Mouse (Mus musculus): ENCODE measurements around the gene Usp2.
A peak's percentile ranks its signal among the peaks of the same experiment; 100 is the strongest.

Usp2 gene

DNA sequence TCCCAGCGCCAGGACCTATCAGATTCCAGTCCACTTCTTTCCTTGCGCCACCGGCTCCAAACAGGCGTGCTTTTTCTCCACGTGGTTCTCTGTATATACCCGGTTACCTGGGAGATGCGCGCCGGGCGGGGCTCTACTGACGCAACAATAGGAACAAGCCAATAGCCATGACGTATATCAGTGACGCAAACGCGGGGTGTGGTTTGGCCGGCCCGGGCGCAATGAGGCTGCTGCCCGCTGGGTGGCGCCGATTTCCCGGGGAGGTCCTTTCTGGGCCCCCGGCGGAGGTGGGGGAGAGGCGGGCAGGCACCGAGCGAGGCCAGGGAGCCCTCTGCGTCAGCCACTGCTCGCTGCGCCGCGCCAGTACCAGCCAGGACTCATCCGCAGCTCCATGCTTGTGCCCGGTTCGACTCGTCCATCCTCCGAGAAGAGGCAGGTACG lies at the start of gene Usp2:
TSS of gene Usp2 (plus strand) at position 237 of the 441 bp plus-strand sequence.
- peak; percentile 99 for DNase-seq (ENCODE audit: low spot score)

DNA sequence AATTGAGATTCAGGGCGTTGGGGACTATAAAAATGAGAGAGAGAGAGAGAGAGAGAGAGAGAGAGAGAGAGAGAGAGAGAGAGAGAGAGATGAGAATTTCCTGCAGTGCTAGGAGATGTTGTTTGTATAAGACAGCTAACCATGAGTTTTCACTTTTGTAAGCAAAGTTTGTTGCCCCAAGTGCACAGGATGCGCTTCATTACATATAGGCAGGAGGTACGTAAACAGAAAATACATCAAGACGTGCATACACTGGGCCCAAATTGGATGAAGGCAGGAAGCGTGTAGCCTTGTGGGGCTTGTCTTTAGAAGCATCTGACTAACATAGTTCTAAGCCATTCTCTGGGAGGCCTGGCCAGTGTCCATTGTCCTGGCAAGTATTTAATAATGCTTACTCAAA lies 49.0 kb upstream of the Usp2 start:
- no peak for DNase-seq (ENCODE audit: low spot score)

DNA sequence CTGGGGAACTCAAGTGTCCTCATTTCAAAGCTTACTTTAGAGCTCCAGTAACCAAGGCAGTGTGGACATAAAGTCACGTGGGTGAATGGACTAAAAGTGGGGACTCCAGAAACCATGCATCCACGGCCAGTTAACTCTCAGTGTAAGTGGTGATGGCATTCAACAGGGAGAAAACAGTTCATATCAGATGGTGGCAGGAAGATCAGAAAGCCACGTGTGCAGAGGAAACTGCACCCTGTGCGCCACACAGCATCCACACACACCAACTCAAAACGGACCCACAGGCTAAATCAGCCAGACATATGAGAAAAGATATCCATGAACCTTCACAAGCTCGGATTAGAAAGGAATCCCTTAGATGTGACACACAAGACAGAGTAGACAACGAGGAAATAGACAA lies 46.8 kb upstream of the Usp2 start:
- no peak for DNase-seq (ENCODE audit: low spot score)

DNA sequence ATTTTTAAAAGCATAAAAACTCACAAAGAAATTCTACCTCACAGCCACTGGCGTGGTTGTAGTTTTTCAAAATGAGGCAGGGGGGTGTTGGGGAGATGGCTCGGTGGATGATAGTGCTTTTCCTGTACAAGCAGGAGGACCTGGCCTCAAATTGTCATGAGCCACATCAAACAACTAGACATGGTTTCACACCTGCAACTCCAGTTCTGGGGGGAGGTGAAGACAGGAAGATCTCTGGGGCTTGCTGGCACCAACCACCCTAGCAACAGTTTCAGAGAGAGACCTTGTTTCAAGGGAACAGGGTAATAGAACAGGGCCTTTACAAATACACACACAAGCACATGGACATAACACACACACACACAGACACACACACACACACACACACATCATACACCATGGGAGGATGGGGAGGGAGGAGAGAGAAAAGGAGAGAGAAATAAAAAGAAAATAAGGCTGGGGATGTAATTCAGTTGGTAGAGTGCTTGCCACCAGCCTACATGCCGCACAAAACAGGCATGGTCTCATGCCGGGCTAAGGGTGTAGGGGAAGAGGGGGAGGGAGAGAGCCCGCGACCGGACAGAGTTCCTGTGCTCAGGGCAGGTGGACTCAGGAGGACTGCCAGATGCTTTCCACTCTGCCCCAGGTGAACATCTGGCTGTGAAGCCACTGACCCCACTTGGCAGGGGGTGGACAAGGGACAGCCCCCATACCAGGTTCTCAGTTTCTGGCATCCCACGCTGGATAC lies 44.5 kb upstream of the Usp2 start:
- no peak for DNase-seq (ENCODE audit: low spot score)

DNA sequence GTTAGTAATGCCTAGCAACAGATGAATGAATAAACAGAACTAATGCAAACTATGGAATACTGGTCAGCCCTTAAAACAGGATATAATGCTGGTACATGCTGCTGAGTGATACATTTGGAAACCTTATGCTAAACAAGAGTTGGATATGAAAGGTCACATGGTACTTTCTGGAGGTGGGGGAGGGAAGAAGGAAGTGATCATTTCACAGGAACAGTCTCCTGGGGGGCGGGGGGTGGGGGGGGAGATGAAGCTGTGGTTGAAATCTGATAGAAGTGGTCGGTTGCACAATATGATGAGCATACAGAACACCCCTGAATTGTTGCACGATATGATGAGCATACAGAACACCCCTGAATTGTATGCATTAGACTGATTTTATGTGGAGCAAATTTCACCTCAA lies 42.7 kb upstream of the Usp2 start:
- DNase-seq (ENCODE audit: low spot score) = no peak

DNA sequence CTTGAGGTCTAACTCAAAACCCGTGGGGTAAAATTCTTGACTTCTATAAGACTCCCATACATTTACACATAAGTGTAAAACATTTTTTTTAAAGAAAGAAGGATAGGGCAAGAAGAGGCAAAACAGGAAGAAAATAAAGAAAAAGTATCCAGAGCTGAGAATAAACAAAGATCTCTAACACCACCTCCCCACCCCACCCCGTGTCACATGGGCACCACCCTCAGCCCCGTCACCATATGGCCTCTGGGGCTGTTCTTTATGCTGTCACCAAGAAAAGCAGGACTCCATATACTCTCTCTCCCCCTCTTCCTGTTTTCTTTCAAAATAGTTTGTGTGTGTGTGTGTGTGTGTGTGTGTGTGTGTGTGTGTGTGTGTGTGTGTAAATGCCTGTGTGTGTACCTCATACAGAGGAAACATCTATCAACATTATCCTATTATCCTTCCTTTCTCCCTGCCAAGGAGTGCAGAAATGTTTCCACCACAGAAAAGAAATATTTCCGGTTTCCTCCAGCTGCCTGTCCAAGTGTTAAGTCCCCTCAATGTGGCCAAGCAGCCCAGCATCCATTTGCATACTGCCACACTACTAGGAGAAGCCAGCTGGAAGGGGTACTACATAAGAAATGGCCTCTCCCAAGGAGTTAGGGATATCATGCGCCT lies 37.1 kb upstream of the Usp2 start:
- no peak for DNase-seq (ENCODE audit: low spot score)

DNA sequence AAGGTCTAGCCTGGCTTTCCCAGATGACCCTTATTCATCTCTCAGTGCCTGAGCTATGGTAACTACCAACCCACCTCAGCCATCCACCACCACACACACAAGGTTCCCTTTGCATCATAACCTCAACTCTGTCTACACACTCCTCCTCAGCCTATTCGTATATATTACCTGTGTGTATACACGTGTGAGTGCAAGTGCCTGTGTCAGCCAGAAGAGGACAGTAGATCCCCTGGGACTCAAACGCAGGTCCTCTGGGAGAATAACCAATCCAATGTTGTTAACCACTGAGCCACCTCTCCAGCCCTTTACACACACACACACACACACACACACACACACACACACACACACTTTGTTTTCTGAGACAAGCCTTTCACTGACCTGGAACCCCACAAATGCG lies 36.2 kb upstream of the Usp2 start:
- DNase-seq (ENCODE audit: low spot score) = no peak

DNA sequence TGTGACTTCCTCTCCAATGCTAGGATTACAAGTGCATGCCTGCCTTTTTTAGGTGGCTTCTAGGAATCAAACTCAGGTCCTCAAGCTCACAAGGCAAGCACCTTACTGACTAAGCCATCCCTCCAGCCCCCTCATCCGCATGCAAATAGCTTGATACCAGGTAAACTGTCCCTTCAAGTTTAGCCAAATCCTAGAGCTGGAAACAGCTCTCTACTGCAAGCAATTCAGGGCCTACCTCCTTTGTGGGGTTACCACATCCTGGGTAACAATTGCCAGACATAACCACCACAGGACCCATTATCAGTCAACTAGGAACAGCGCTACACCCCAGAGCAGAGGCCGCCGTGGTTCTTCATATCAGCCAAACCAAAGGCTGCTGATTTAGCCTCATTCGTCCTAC lies 35.7 kb upstream of the Usp2 start:
- DNase-seq (ENCODE audit: low spot score) = no peak

DNA sequence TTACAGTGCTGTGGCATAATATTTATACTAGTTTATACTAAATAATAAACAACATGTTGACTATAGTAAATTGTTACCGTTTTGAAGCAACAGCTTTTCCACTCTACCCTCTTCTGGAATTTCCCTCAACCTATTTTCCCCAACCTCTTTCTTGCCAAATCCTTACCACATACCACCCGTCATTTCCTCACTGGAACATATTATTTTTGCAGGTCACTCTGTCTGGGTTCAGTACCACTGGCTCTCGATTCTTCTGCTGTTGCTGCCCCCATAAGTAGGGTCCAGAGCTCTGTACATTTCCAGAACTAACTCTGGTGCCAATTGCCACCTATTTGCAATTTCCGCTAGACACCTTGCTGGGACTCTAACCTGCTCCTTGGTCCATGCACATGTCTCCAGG lies 34.9 kb upstream of the Usp2 start:
- DNase-seq (ENCODE audit: low spot score) = no peak

DNA sequence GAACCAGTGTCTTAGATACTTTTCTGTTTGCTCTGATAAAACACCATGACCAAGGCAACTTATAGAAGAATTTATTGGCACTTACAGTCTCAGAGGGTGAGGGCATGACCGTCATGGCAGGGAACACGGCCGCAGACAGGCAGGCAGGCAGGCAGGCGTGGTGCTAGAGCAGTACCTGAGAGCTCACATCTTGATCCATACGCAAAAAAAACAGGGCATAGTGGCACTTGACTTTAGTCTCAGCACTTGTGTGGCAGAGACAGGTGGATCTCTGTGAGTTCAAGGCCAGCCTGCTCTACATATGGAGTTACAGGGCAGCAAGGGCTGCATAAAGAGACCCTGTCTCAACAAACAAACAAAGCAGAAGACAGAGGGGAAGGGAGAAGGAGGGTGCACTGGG lies 33.5 kb upstream of the Usp2 start:
- DNase-seq (ENCODE audit: low spot score) = no peak

DNA sequence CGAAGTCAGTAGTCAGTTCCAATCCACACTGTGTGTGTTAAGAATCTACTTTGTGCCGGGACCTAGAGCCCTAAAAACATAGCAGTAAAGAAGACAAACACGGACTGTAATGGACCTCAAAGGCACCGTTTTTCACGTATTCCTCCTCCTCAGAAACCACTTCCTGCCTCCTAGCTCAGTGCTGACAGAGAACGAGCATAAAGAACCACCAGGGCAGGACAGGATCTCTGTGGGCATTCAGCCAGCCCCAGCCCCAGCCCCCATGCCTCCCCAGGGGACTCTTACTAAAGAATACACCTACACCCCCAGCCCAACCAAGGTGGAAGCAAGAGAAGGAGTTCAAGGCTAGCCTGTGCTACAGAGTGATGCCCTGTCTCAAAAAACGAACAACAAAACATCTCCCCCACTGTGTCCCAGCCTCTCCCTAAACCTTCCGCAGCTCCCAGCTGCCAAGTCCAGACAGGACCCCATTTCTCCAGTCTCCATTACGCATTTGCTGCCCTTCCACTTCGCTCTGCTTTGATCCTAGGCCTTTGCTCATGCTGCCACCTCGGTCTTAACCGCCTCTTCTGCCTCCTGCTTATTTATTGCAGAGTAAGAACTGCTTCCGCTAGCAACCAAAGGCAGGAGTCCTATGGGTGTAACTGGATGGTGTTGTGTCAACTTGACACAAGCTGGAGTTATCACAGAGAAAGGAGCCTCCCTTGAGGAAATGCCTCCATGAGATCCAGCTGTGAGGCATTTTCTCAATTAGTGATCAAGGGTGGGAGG lies 32.7 kb upstream of the Usp2 start:
- DNase-seq (ENCODE audit: low spot score) = no peak

DNA sequence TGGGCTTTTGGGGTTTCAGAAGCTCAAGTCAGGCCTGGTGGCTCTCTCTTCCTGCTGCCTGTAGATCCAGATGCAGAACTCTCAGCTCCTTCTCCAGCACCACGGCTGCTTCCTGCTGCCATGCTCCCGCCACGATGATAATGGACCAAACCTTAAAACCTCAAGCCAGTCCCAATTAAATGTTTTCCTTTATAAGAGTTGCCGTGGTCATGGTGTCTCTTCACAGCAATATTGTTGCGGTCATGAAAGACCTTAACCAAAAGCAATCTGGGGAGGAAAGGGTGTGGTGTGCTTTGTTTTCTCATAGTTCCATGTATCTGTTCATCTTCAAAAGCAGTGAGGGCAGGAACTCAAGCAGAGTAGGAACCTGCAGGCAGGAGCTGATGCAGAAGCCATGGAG lies 29.7 kb upstream of the Usp2 start:
- no peak for DNase-seq (ENCODE audit: low spot score)

DNA sequence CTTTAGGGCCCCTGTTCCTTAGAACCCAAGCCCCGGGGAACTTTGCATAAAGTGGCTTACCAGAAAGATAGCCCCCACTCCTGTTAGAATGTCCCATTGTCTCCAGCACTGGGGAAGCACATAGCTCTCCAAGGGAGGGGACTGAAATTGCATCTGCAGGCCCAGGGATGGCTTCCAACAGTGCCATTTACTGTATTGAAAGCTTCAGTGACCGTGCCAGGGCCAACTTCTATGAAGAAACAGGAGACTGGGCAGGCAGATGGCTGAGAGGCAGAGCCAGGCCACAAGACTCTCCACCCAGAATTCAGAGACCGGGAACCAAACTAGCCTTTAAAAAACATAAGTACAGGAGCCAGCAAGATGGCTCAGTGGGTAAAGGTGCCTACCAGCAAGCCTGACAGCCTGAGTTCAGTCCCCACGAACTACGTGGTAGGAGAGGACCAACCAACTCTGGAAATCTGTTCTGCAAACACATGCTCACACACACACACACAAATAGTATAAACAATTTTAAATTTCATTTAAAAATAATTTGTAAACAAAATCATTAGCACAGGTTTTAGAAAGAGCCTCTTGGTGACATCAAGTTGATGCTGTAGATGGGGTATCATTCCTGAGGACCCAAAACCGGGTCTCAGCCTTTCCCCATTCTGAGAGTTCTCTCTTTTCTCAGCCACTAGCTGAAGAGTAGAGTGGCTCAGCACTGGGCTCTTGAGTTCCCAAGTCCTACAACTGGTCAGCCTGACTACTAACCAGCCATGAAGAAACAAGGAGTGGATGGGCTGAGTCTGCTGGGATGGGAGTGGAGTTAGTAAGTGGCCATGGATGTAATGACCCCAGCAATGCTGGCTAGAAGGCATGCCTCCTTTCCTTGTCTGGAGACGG lies 25.1 kb upstream of the Usp2 start:
- peak; percentile 94 for DNase-seq (ENCODE audit: low spot score)

DNA sequence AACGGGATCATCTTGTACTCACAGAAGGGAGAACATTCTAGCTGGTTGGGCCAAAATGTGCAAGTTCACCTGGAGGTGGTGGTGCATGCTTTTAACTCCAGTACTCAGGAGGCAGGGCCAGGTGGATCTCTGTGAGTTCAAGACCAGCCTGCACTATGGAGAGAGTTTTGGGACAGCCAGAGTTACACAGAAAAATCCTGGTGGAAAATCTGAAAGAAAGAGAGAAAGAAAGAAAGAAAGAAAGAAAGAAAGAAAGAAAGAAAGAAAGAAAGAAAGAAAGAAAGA lies 24.5 kb upstream of the Usp2 start:
- DNase-seq (ENCODE audit: low spot score) = no peak

DNA sequence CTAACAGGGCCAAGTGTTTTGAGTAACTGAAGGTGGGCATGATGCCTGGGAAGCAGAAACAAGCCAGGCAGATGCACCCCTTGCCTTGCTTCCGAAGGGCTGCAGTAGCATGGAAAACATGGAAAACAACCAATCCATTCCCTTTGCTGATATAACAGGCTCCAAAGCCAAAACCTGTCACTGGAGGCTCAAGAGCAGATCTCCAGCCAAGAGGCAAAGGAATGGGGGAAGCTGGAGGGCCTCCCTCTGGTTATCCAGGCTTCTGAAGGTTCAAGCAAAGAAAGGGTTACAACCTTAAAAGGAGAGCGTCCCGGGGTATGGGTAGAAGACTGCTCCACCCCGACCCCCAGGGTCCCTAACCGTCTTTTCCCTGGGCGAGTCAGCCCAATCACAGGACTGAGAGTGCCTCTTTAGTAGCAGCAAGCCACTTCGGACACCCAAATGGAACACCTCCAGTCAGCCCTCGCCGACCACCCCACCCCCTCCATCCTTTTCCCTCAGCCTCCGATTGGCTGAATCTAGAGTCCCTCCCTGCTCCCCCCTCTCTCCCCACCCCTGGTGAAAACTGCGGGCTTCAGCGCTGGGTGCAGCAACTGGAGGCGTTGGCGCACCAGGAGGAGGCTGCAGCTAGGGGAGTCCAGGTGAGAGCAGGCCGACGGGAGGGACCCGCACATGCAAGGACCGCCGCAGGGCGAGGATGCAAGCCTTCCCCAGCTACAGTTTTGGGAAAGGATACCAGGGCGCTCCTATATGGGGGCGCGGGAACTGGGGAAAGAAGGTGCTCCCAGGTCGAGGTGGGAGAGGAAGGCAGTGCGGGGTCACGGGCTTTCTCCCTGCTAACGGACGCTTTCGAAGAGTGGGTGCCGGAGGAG lies 23.7 kb upstream of the Usp2 start, which contains the start of gene Thy1:
TSS of gene Thy1 (plus strand) at position 549 of the 872 bp plus-strand sequence.
- peak; percentile 100 for DNase-seq (ENCODE audit: low spot score)

DNA sequence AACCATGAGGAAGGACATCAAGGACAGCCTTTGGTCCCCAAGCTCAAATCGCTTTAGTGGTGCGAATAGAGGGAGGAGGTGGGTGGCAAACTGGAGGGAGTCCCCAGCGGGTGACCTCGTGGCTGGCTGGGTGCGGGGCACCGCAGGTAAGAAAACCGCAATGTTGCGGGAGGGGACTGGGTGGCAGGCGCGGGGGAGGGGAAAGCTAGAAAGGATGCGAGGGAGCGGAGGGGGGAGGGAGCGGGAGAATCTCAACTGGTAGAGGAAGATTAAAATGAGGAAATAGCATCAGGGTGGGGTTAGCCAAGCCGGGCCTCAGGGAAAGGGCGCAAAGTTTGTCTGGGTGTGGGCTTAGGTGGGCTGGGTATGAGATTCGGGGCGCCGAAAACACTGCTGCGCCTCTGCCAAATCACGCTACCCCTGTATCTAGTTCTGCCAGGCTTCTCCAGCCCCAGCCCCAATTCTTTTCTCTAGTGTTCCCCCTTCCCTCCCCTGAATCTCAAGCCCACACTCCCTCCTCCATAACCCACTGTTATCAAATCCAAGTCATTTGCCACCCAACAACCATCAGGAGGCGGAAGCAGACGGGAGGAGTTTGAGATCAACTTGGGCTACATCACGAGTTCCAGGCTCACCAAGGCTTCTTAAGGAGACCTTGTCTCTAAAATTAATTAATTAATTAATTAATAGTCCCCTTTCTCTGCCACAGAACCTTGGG lies 23.0 kb upstream of the Usp2 start:
- DNase-seq (ENCODE audit: low spot score) = peak; percentile 99

DNA sequence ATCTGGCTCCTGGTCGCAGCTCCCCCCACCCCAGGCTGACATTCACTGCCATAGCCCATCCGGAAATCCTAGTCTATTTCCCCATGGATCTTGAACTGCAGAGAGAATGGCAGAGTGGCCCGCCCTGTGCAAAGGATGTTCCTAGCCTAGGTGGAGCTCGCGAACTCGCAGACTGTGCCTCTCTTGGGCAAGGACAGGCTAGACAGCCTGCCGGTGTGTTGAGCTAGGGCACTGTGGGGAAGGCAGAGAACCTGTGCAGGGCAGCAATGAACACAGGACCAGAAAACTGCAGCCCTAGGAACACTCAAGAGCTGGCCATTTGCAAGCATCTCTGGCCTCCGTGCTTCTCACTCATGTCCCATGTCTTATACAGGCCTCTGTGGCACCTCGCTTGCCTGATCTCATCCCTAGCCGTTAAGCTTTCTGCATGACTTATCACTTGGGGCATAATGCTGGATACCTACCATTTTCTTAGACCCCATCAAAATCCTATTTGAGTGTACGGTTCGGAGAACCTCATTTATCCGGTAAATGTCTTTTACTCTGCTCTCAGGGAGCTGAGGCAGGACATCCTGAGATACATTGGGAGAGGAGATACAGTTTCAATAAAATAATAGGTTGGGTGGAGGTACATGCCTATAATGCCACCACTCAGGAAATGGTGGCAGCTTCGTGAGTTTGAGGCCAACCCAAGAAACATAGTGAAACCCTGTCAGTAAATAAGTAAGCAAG lies 22.2 kb upstream of the Usp2 start:
- DNase-seq (ENCODE audit: low spot score) = peak; percentile 100

DNA sequence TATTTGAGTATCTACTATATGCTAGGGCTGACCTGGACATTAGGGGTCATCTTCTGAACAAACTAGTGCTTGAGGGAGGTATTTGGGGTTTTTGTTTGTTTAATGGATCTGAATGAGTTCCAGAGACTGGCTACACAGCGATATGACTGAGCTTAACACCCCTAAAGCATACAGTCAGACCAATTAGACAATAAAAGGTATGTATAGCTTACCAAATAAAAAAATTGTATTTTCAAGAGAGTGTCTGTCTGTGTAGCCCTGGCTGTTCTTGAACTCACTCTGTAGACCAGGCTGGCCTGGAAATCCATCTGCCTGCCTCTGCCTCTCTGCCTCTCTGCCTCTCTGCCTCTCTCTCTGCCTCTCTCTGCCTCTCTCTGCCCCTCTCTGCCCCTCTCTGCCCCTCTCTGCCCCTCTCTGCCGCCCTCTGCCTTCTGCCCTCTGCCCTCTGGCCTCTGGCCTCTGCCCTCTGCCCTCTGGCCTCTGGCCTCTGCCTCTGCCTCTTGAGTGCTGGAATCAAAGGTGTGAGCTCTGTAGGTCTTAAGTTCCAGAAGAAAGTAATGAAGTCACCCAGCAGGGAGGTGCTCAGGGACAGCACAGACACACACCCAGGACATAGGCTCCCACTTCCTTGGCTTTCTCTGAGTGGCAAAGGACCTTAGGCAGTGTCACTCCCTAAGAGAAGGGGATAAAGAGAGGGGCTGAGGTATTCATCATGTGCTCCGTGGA lies 21.5 kb upstream of the Usp2 start:
- DNase-seq (ENCODE audit: low spot score) = peak; percentile 96

DNA sequence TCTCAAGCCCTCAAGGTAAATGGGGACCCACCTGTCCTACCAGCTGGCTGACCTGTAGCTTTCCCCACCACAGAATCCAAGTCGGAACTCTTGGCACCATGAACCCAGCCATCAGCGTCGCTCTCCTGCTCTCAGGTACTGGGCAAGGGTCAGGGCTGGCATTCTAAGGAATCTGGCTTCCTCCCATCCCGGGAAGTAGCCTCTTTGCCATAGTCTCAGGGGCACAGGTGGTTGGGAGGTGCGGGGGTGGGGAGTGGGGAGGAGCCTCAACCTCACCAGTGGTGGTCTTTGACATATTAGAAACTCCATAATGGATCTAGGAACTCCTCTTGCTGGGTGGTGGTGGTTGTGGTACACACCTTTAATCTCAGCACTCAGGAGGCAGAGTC lies 20.9 kb upstream of the Usp2 start:
- DNase-seq (ENCODE audit: low spot score) = no peak

Measured in left cerebral cortex, adult 11 months (tissue).